Mouse (Mus musculus): ENCODE results near the gene Edar. TPM values are rescaled to one million over a fixed set of nuclear protein-coding genes. Genes with fewer than 3 reads are reported as not detected.
A peak's percentile ranks its signal among the peaks of the same experiment; 100 is the strongest.
"Not testable (repeated sequence)": the region's sequence is repeated elsewhere in the genome, so short reads cannot be mapped to it uniquely, and the experiment has no call there.

Gene Edar
- under 1 TPM in 1 of 2 experiments, not detected in 1; 0.11 TPM for total RNA-seq (2021)
- long read RNA-seq, experiment 1, partial matches to known transcripts: 0 of 1 reads
- long read RNA-seq, experiment 1, other reads (novel, unspliced or antisense): 0 of 1 reads
- long read RNA-seq, experiment 2: 0 reads

DNA sequence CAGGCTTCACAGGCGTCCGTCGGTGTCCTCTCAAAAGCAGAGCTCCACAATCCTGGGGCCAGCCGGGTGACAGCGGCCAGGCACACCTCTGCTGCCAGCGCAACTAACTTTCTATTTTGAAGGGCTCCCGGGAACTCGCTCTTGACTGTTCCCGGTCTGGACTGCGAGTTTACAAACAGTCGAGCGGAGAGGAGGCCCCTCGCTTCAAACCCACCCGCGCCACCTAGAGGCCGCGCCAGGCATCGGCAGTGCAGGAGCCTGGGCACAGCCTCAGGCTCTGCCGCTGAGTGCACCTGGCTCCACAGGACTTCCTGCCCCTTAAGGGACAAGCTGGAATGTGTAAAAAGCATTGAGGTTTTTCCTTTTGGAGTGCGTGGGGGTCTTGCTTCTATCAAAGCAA is at the start of gene Edar:
TSS of gene Edar (minus strand) at position 122 of the 400 bp plus-strand sequence.
- Histone ChIP-seq H3K4me3 (peak within 1 kb of the TSS; percentile 70), H3K27ac (no peak within 1 kb of the TSS; the same call in 1 of the 2 replicates)
- peak; percentile 88 for DNase-seq

DNA sequence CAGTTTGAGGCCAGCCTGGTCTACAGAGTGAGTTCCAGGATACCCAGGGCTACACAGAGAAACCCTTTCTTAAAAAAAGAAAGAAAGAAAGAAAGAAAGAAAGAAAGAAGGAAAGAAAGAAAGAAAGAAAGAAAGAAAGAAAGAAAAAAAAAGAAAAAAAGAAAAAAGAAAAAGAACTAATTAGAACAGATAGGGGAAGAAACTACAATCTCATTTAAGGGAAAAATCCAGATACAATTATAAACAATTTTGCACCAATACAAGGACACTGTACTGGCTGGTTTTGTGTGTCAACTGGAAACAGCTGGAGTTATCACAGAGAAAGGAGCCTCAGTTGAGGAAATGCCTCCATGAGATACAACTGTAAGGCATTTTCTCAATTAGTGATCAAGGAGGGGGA is 42.7 kb upstream of the Edar start, which contains the start of gene Gm17542:
TSS of gene Gm17542 (minus strand) at position 101 of the 400 bp plus-strand sequence.
- H3K27ac ChIP-seq; H3K4me3 ChIP-seq; DNase-seq; intact Hi-C loops (cut with DNase I): not testable (repeated sequence)

More for the DNA sequence above, at the start of gene Edar:
- TF ChIP-seq CTCF (IDR thresholded peaks at IDR 0.05): peak; percentile 98
- intact Hi-C loops (cut with DNase I): loop anchor here (1.0 to 2.0 kb wide), 2 partner anchors 49 to 115 kb away; no protein-coding TSS in a partner anchor

DNA sequence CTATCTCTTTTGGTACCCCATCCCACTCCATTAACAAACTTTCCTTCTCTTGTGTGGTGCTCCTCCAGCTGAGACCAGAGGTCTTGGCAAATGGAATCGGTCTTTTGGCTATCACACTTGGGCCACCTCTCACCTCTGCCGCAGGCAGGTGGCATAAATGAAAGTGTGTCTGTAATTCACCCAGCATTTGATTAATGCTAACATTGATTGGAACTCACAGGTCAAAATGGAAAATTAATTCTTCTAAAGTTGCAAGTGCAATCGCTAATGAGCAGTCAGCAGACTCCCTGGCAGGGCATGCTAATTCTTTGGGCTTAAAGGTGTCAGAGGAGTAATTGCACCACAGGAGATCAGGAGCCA is 39.3 kb upstream of the Edar start:
- DNase-seq: no peak
- peak overlapping the region; percentile 64 for H3K4me3 ChIP-seq
- H3K27ac ChIP-seq: no peak overlapping the region
- TF ChIP-seq CTCF (IDR thresholded peaks at IDR 0.05): no peak
- intact Hi-C loops (cut with DNase I): no loop called here

GRCm38 (mm10) chr10:58713855-58714788 is 38.7 kb upstream of the Edar start:
- no peak for TF ChIP-seq CTCF (IDR thresholded peaks at IDR 0.05)
- intact Hi-C loops (cut with DNase I): no loop called here
- H3K27ac ChIP-seq: no peak overlapping the region

GRCm38 (mm10) chr10:58713225-58713624 is 37.8 kb upstream of the Edar start:
- H3K27ac ChIP-seq: no peak overlapping the region
- DNase-seq: no peak
- no peak for TF ChIP-seq CTCF (IDR thresholded peaks at IDR 0.05)
- intact Hi-C loops (cut with DNase I): no loop called here
- H3K4me3 ChIP-seq: no peak overlapping the region

More at GRCm38 (mm10) chr10:58713855-58714788, 38.7 kb upstream of the Edar start:
- peak overlapping the region; percentile 64 for H3K4me3 ChIP-seq
- no peak for DNase-seq

GRCm38 (mm10) chr10:58709021-58709420 is 33.6 kb upstream of the Edar start:
- intact Hi-C loops (cut with DNase I): no loop called here
- Histone ChIP-seq H3K27ac (no peak overlapping the region), H3K4me3 (no peak overlapping the region)
- no peak for TF ChIP-seq CTCF (IDR thresholded peaks at IDR 0.05)
- no peak for DNase-seq

DNA sequence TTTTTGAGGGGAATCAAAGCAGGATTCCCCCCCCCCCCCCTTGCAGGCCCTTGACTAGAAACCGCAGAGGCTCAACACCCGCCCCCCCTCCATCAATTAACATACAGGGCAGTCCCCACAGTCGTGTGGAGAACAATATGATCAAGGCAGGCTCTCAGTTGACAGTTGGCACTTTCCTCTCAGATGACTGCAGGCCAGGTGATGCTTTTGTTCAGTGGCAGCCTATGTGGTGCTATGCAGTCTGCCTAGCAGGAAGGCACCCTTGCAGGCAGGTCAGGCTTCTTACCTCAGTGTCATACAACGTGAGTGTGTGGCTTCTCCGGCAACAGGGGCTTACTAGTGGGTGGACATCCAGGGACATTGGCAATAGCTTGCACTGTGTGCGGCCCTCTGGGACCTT is 25.1 kb upstream of the Edar start:
- no peak for TF ChIP-seq CTCF (IDR thresholded peaks at IDR 0.05)
- Histone ChIP-seq H3K4me3 (no peak overlapping the region), H3K27ac (no peak overlapping the region)
- intact Hi-C loops (cut with DNase I): no loop called here
- no peak for DNase-seq

DNA sequence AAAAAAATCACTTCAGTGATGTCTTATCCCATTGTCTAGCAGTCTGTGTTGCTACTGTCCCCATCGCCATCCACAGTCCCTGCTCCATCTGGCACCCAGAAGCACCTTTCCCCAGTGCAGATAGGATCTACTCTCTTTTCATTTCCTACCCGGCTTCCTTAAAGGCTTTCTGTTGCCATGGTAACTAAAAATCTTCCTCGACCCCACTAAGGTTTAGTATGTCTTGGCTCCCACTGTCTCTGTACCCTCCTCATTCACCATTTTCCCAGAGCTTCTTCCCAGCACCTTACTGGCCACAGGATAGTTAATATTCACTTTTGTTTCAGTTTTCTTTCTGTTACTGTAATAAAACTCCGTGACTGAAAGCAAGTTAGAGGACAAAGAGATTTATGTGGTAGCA is 24.7 kb upstream of the Edar start:
- no peak for TF ChIP-seq CTCF (IDR thresholded peaks at IDR 0.05)
- Histone ChIP-seq H3K4me3 (no peak overlapping the region), H3K27ac (no peak overlapping the region)
- intact Hi-C loops (cut with DNase I): no loop called here
- no peak for DNase-seq

- H3K27ac ChIP-seq: no peak overlapping the region
- TF ChIP-seq CTCF (IDR thresholded peaks at IDR 0.05): no peak
- no peak overlapping the region for H3K4me3 ChIP-seq
- DNase-seq: no peak
- intact Hi-C loops (cut with DNase I): no loop called here
Observed at GRCm38 (mm10) chr10:58698955-58699354, 23.5 kb upstream of the Edar start.

- DNase-seq: no peak
- H3K27ac ChIP-seq: no peak overlapping the region
- intact Hi-C loops (cut with DNase I): no loop called here
- no peak overlapping the region for H3K4me3 ChIP-seq
- TF ChIP-seq CTCF (IDR thresholded peaks at IDR 0.05): no peak
Observed at GRCm38 (mm10) chr10:58691051-58691450, 15.6 kb upstream of the Edar start.

- no peak overlapping the region for H3K27ac ChIP-seq
- H3K4me3 ChIP-seq: no peak overlapping the region
- intact Hi-C loops (cut with DNase I): no loop called here
- DNase-seq: no peak
- no peak for TF ChIP-seq CTCF (IDR thresholded peaks at IDR 0.05)
Observed at GRCm38 (mm10) chr10:58679298-58679697, 3.8 kb upstream of the Edar start.

DNA sequence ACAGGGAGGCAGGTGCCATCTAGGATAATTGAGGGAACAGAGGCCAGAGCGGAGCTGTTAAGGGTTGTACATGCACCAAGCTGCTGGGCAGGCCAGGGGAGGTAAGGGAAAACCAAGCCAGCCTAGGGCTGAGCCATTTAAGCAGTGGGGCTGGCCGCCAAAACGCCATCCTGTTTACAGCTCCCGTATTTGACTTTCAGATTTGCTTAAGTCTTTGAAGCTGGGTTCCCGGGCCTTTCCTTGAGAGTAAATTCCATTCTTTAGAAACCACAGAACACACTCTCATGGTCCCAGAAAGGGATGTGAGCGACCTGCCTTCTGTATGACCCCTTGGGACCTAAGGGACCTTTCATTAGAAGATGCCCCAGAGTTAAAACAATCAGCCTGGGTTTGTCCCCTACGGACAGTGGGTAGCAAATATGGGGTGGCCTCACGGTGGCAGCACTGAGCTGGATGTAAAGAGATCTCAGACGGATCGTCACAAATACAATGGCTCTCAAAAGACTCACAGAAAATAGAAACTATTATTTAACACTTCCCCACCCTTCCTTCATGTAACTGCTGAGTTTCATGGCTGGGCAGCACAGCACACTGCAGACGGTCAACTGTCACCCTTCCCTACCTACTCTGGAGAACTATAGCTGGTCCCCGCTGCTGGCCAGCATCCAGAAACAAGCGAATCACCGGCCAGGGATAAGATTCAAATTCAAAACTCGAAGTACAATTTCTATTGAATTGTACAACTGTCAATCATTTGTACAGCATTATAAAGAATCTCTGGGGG is 2.0 kb downstream of the Edar start:
- TF ChIP-seq CTCF (IDR thresholded peaks at IDR 0.05): peak; percentile 82
- intact Hi-C loops (cut with DNase I): loop anchor here (2.0 kb wide), 1 partner anchor 47 kb away; no protein-coding TSS in a partner anchor
- no peak overlapping the region for H3K27ac ChIP-seq
- H3K4me3 ChIP-seq: peak overlapping the region; percentile 40
- DNase-seq: peak; percentile 77
